Mouse (Mus musculus): ENCODE measurements around the gene Stx6. TPM values are rescaled to one million over a fixed set of nuclear protein-coding genes. Genes with fewer than 3 reads are reported as not detected.
A peak's percentile ranks its signal among the peaks of the same experiment; 100 is the strongest.

Gene Stx6
- polyA plus RNA-seq, 1 experiment from 2014 or later: 58.9 TPM

GRCm38 (mm10) chr1:155223849-155224554 is 65.5 kb downstream of the Stx6 start:
- Histone ChIP-seq H3K9me3 (no peaks in the 10 kb centered on the region), H3K9ac (no peak overlapping the region), H3K36me3 (no peaks in the 10 kb centered on the region), H3K27ac (no peak overlapping the region), H3K4me2 (peak overlapping the region; percentile 44), H3K4me3 (replicated peaks) (0 out of 2 replicates have a peak overlapping the region, but pooled peaks have one; percentile 6), H3K27me3 (replicated peaks) (no peaks in the 10 kb centered on the region), H3K4me1 (peaks cover 14% of the 10 kb centered on the region)
- ATAC-seq (ENCODE audit: insufficient read depth, low FRiP score, low read depth): peak; percentile 73
- WGBS: 31% methylated on average over 16 of the region's 16 CpGs

DNA sequence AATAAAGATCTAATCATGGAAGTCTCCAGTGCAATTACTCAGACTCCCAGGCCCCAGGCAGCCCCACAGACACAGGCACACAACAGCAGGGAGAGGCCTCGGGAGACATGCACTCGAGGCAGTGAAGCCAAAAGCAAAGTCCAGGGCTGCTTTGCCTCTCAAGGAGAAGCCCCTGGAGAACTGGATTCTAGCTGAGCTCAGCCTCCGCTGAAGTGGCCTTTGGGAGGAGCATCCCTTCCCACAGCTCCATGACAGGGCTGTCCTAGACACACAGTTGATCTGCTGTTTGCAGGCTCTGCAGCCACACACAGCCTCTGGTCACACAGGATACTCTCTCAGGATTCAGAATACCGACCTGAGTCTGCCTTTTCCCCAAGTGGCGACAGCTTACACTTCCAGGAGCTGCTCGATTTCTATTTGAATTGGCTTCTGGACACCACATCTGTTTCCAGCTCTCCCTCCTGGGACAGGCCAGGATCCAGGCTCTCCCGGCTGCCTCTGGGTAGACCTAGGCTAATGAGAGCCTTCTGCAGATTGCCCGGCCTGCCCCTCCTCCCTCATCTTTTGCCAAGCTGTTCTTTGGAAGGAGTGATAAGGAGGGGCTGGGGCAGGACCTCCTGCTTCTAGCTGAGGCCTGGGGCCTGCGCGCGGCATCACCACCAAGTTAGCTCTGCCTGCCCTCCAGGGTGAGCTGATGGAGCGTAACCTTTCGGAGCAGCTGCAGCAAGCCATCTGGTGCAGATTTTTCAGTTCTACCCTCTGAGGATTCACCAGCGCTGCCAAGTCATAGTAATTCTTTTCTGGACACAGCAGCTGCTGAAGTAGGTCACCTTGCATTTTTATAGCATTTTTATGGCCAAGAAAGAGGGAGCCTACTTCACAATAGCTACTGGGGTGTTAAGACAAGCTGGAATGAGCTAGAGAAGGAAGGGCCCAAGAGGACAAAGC is 71.2 kb downstream of the Stx6 start:
- no peak overlapping the region for H3K4me2 ChIP-seq
- no peaks in the 10 kb centered on the region for H3K9me3 ChIP-seq
- H3K27ac ChIP-seq: peak overlapping the region; percentile 26; the same call in 1 of the 2 replicates
- no peaks in the 10 kb centered on the region for H3K27me3 ChIP-seq (replicated peaks)
- 41% methylated on average over 14 of the region's 14 CpGs for WGBS
- no peaks in the 10 kb centered on the region for H3K36me3 ChIP-seq
- H3K4me3 ChIP-seq (replicated peaks): no peak overlapping the region
- peaks cover 37% of the 10 kb centered on the region for H3K4me1 ChIP-seq
- H3K9ac ChIP-seq: no peak overlapping the region
- no peak for ATAC-seq (ENCODE audit: insufficient read depth, low FRiP score, low read depth)

DNA sequence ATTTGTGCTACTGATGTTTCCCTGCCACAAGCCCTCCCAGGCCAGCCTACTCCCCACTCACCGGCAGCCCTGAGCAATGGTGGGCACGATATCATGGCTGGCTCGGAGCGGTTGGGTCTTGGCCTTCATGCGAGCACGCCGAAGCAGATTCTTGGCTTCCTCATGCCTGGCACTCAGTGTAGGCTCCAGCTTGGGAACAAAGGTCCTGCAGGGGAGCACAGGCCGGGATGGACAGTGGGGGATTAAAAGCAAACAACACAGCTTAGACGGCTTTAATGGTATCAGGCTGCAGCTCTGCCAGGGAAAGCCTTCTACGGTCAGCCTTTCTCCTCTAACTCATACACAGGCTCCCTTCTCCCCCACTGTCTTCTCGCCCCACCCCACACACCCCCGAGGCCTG is 73.9 kb downstream of the Stx6 start:
- Histone ChIP-seq H3K4me1 (peaks cover 58% of the 10 kb centered on the region), H3K4me3 (replicated peaks) (no peak overlapping the region), H3K27me3 (replicated peaks) (no peaks in the 10 kb centered on the region), H3K9me3 (no peaks in the 10 kb centered on the region), H3K36me3 (no peaks in the 10 kb centered on the region), H3K27ac (peak overlapping the region; percentile 16; the same call in 1 of the 2 replicates), H3K9ac (no peak overlapping the region), H3K4me2 (no peak overlapping the region)
- no peak for ATAC-seq (ENCODE audit: insufficient read depth, low FRiP score, low read depth)
- 57% methylated on average over 12 of the region's 12 CpGs for WGBS

DNA sequence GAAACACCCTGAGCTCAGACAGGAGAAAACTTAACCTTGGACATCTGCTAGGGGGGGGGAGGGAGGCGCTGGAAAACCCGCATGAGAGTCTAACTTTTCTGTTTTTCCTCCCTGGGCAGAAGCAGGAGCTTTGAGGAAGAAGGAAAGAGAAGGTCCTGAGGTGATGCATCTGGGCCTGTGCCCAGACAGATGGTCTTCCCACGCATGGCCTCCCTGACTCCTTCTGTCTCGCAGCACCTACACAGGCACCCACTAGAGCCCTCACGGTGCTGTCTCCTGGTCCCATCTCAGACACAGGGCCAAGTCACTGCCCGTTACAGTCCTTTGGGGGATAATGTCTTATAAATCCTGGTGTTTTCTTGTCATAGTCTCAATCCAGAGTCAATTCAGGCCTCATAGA is 74.3 kb downstream of the Stx6 start:
- no peak overlapping the region for H3K4me3 ChIP-seq (replicated peaks)
- H3K9me3 ChIP-seq: no peaks in the 10 kb centered on the region
- no peaks in the 10 kb centered on the region for H3K36me3 ChIP-seq
- no peak overlapping the region for H3K9ac ChIP-seq
- H3K4me2 ChIP-seq: no peak overlapping the region
- no peaks in the 10 kb centered on the region for H3K27me3 ChIP-seq (replicated peaks)
- ATAC-seq (ENCODE audit: insufficient read depth, low FRiP score, low read depth): no peak
- peak overlapping the region; percentile 16; the same call in 1 of the 2 replicates for H3K27ac ChIP-seq
- peaks cover 59% of the 10 kb centered on the region for H3K4me1 ChIP-seq
- 55% methylated on average over 6 of the region's 6 CpGs for WGBS

- no peaks in the 10 kb centered on the region for H3K36me3 ChIP-seq
- H3K4me3 ChIP-seq (replicated peaks): no peak overlapping the region
- no peak overlapping the region for H3K9ac ChIP-seq
- no peak for ATAC-seq (ENCODE audit: insufficient read depth, low FRiP score, low read depth)
- no peaks in the 10 kb centered on the region for H3K27me3 ChIP-seq (replicated peaks)
- H3K4me2 ChIP-seq: no peak overlapping the region
- 75% methylated on average over 9 of the region's 9 CpGs for WGBS
- H3K9me3 ChIP-seq: no peaks in the 10 kb centered on the region
- H3K27ac ChIP-seq: peak overlapping the region; percentile 88
- peaks cover 59% of the 10 kb centered on the region for H3K4me1 ChIP-seq
Measured at GRCm38 (mm10) chr1:155233378-155233777, 74.9 kb downstream of the Stx6 start.

- no peak overlapping the region for H3K9ac ChIP-seq
- ATAC-seq (ENCODE audit: insufficient read depth, low FRiP score, low read depth): no peak
- H3K9me3 ChIP-seq: no peaks in the 10 kb centered on the region
- 27% methylated on average over 14 of the region's 14 CpGs for WGBS
- H3K36me3 ChIP-seq: no peaks in the 10 kb centered on the region
- H3K4me1 ChIP-seq: peaks cover 59% of the 10 kb centered on the region
- H3K27me3 ChIP-seq (replicated peaks): no peaks in the 10 kb centered on the region
- H3K4me2 ChIP-seq: peak overlapping the region; percentile 37
- H3K27ac ChIP-seq: peak overlapping the region; percentile 88
- no peak overlapping the region for H3K4me3 ChIP-seq (replicated peaks)
Measured at GRCm38 (mm10) chr1:155233931-155234607, 75.6 kb downstream of the Stx6 start.

DNA sequence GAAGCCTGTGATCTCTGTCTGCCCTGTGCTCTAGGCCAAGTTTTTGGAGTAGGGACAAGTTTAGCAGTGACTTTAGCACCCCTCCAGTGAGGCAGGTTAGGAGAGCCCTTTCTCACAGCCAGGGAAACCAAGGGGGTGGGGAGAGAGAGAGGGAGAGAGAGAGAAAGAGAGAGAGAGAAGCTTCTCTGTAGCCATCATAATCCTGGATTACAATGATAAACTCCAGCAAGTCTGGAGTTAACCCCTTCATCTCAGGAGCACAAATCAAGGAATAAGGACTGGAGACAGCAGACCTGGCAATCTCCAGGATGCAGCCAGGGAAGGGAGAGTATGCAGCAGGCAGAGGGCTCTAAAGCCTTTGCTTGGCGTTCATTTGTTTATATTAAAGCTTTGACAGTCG is 77.1 kb downstream of the Stx6 start:
- no peak for ATAC-seq (ENCODE audit: insufficient read depth, low FRiP score, low read depth)
- Histone ChIP-seq H3K4me1 (peaks cover 46% of the 10 kb centered on the region), H3K27me3 (replicated peaks) (no peaks in the 10 kb centered on the region), H3K9ac (no peak overlapping the region), H3K27ac (no peak overlapping the region), H3K4me2 (no peak overlapping the region), H3K4me3 (replicated peaks) (no peak overlapping the region), H3K36me3 (no peaks in the 10 kb centered on the region), H3K9me3 (no peaks in the 10 kb centered on the region)
- WGBS: 23% methylated on average over 2 of the region's 2 CpGs

DNA sequence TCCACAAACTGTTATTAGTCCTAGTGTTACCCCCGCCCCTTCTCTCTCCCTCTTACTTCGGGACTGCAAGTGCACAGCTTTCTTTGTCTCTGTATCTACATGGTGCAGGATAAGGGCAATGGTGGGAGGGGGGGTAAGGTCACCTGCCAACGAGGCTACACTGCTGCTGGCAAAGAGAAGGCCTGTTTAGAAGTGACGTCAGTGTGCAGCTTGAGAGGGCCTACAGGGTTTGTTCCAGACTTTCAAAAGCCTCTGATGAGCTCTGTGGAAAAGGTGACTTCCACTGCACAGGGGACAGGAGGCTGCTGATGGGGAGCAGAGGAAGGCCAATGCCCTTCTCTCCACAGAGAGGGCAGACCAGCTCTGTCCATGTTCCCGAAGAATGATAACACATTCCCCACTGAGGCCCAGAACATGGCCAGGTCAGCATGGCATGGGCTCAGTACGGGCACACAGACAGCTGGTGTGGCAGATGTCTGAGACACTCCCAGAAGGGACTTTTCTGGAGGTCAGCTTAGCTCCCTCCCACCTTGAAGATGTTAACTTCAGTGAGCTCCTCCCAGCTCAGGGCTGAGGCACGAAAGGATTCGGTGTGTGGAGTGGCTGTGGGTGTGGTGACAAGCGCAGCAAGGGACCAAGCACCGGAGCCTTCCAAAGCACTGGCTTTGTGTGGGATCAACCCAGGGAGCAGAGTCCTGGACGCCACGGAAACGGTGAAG is 78.0 kb downstream of the Stx6 start:
- Histone ChIP-seq H3K4me1 (peaks cover 46% of the 10 kb centered on the region), H3K27me3 (replicated peaks) (no peaks in the 10 kb centered on the region), H3K4me3 (replicated peaks) (no peak overlapping the region), H3K9me3 (no peaks in the 10 kb centered on the region), H3K4me2 (no peak overlapping the region), H3K27ac (no peak overlapping the region), H3K9ac (no peak overlapping the region), H3K36me3 (no peaks in the 10 kb centered on the region)
- WGBS: 55% methylated on average over 13 of the region's 13 CpGs
- ATAC-seq (ENCODE audit: insufficient read depth, low FRiP score, low read depth): no peak

GRCm38 (mm10) chr1:155237390-155237789 is 78.9 kb downstream of the Stx6 start:
- ATAC-seq (ENCODE audit: insufficient read depth, low FRiP score, low read depth): no peak
- Histone ChIP-seq H3K27ac (peak overlapping the region; percentile 40; the same call in 1 of the 2 replicates), H3K9ac (no peak overlapping the region)

GRCm38 (mm10) chr1:155238126-155238525 is 79.6 kb downstream of the Stx6 start:
- H3K27me3 ChIP-seq (replicated peaks): no peaks in the 10 kb centered on the region
- H3K4me2 ChIP-seq: no peak overlapping the region
- ATAC-seq (ENCODE audit: insufficient read depth, low FRiP score, low read depth): no peak
- peaks cover 36% of the 10 kb centered on the region for H3K4me1 ChIP-seq
- WGBS: 80% methylated on average over 5 of the region's 5 CpGs
- H3K27ac ChIP-seq: no peak overlapping the region; the same call in 1 of the 2 replicates
- H3K9ac ChIP-seq: no peak overlapping the region
- no peaks in the 10 kb centered on the region for H3K9me3 ChIP-seq
- no peak overlapping the region for H3K4me3 ChIP-seq (replicated peaks)
- no peaks in the 10 kb centered on the region for H3K36me3 ChIP-seq

More at GRCm38 (mm10) chr1:155237390-155237789, 78.9 kb downstream of the Stx6 start:
- Histone ChIP-seq H3K9me3 (no peaks in the 10 kb centered on the region), H3K27me3 (replicated peaks) (no peaks in the 10 kb centered on the region), H3K36me3 (no peaks in the 10 kb centered on the region), H3K4me2 (no peak overlapping the region), H3K4me1 (peaks cover 44% of the 10 kb centered on the region), H3K4me3 (replicated peaks) (no peak overlapping the region)
- WGBS: 59% methylated on average over 11 of the region's 11 CpGs

- H3K27me3 ChIP-seq (replicated peaks): peaks cover 1% of the 10 kb centered on the region; the same call in 1 of the 2 replicates
- no peak overlapping the region for H3K27ac ChIP-seq
- H3K9ac ChIP-seq: no peak overlapping the region
- H3K4me2 ChIP-seq: no peak overlapping the region
- no peak for ATAC-seq (ENCODE audit: insufficient read depth, low FRiP score, low read depth)
- 86% methylated on average over 4 of the region's 4 CpGs for WGBS
- no peak overlapping the region for H3K4me3 ChIP-seq (replicated peaks)
- no peaks in the 10 kb centered on the region for H3K36me3 ChIP-seq
- no peaks in the 10 kb centered on the region for H3K9me3 ChIP-seq
- H3K4me1 ChIP-seq: peaks cover 27% of the 10 kb centered on the region
Measured at GRCm38 (mm10) chr1:155239169-155239568, 80.7 kb downstream of the Stx6 start.
